Mouse (Mus musculus): ENCODE measurements around the gene Lipm. TPM values are rescaled to one million over a fixed set of nuclear protein-coding genes. Genes with fewer than 3 reads are reported as not detected.

The Lipm gene
- total and polyA plus RNA-seq, 2 experiments from 2014 or later, result 0.05 to 0.38 TPM

- no peaks in the 10 kb centered on the region for H3K9me3 ChIP-seq (ENCODE audit: low read length)
- no peak overlapping the region for H3K27ac ChIP-seq (ENCODE audit: low read depth, low read length)
- 21% methylated on average over 7 of the region's 7 CpGs for WGBS
- H3K36me3 ChIP-seq (ENCODE audit: insufficient read depth, low read length), result no peaks in the 10 kb centered on the region
- no peak overlapping the region for H3K4me3 ChIP-seq (ENCODE audit: low read depth, low read length)
- H3K27me3 ChIP-seq (ENCODE audit: insufficient read depth, low read length), result no peaks in the 10 kb centered on the region
- TF ChIP-seq CTCF (IDR thresholded peaks at IDR 0.05), result no peak
- no peak for DNase-seq (ENCODE audit: low spot score)
- H3K9ac ChIP-seq (replicated peaks; ENCODE audit: low read length, poor library complexity, severe bottlenecking), result no peak overlapping the region
- no peak for ATAC-seq (ENCODE audit: low FRiP score)
- no peak overlapping the region for H3K4me2 ChIP-seq (ENCODE audit: low read depth, low read length, poor library complexity, severe bottlenecking)
- H3K4me1 ChIP-seq (ENCODE audit: insufficient read depth, low read length), result no peaks in the 10 kb centered on the region
Measured at GRCm38 (mm10) chr19:34167896-34168661, 67.3 kb downstream of the Lipm start.

DNA sequence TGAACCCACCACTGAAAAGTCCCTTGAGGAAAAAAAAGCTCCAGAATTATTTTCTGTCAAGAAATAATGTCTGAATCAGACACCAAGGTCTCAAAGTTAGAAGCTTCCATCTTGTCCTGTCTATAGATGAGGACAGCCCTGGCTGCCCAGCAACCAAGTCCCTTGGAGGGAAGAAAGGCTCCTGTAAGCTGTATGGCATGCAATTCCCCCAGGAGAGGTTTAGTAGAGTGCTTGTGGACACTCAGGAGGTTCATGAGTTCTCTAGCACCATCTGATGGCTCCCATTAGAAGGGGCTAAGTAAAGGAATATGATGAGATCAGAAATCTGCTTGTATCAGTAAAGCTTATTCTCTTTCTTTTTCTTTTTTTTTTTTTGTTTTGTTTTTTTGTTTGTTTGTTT lies 68.4 kb downstream of the Lipm start:
- no peak overlapping the region for H3K27ac ChIP-seq (ENCODE audit: low read depth, low read length)
- no peaks in the 10 kb centered on the region for H3K27me3 ChIP-seq (ENCODE audit: insufficient read depth, low read length)
- no peaks in the 10 kb centered on the region for H3K36me3 ChIP-seq (ENCODE audit: insufficient read depth, low read length)
- no peak overlapping the region for H3K9ac ChIP-seq (replicated peaks; ENCODE audit: low read length, poor library complexity, severe bottlenecking)
- TF ChIP-seq CTCF (IDR thresholded peaks at IDR 0.05), result no peak
- H3K4me2 ChIP-seq (ENCODE audit: low read depth, low read length, poor library complexity, severe bottlenecking), result no peak overlapping the region
- DNase-seq (ENCODE audit: low spot score) (no peak), ATAC-seq (ENCODE audit: low FRiP score) (no peak)
- H3K4me1 ChIP-seq (ENCODE audit: insufficient read depth, low read length), result no peaks in the 10 kb centered on the region
- no peaks in the 10 kb centered on the region for H3K9me3 ChIP-seq (ENCODE audit: low read length)
- no peak overlapping the region for H3K4me3 ChIP-seq (ENCODE audit: low read depth, low read length)

DNA sequence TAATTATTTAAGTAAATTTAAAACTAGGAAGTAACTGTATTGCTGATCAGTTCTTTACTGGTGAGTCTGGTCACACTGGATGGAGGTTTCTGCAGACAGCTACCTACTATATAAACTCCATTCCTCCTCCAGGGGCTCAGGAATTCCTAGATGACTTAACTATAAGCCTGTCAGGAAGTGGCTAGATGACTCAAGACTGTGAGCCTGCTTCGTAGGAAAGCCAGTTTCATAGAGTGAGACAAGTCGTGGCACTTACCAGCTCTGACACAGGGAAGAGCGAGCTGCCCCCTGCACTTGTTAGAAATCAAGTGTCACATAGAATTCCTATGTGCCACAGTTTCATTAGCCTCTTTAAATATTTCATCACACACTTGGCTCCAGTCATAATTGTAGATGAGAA lies 70.4 kb downstream of the Lipm start:
- no peak for TF ChIP-seq CTCF (IDR thresholded peaks at IDR 0.05)
- Histone ChIP-seq H3K36me3 (ENCODE audit: insufficient read depth, low read length) (no peaks in the 10 kb centered on the region), H3K9ac (replicated peaks; ENCODE audit: low read length, poor library complexity, severe bottlenecking) (no peak overlapping the region), H3K4me1 (ENCODE audit: insufficient read depth, low read length) (no peaks in the 10 kb centered on the region), H3K9me3 (ENCODE audit: low read length) (no peaks in the 10 kb centered on the region), H3K4me3 (ENCODE audit: low read depth, low read length) (no peak overlapping the region), H3K27ac (ENCODE audit: low read depth, low read length) (no peak overlapping the region), H3K27me3 (ENCODE audit: insufficient read depth, low read length) (no peaks in the 10 kb centered on the region), H3K4me2 (ENCODE audit: low read depth, low read length, poor library complexity, severe bottlenecking) (no peak overlapping the region)
- no peak for DNase-seq (ENCODE audit: low spot score)
- no peak for ATAC-seq (ENCODE audit: low FRiP score)
- 66% methylated on average over 3 of the region's 3 CpGs for WGBS

Small RNA genes within 50 kb of the gene (microRNA-seq; reads per million reads assigned to microRNA genes)
- gene Gm23334 (ENCODE audit: borderline number of aligned reads), result not detected

Other genes starting within 250 kb of the Lipm start
- gene Lipf, start 139.7 kb upstream of the Lipm start, total RNA-seq (2014; rRNA removed), result not detected in 2 replicates
- gene Lipf, start 139.7 kb upstream of the Lipm start, polyA plus RNA-seq (2015; fragmentation: Nextera tagmentation; extraction: Ambion mirVana), result not detected in 2 replicates
- 0.11 TPM in 1 of 2 replicates, not detected in the other for gene Lipk, start 92.6 kb upstream of the Lipm start, total RNA-seq (2014; rRNA removed)
- not detected in 2 replicates for gene Lipk, start 92.6 kb upstream of the Lipm start, polyA plus RNA-seq (2015; fragmentation: Nextera tagmentation; extraction: Ambion mirVana)
- gene Lipn, start 33.6 kb upstream of the Lipm start, total RNA-seq (2014; rRNA removed), result not detected in 2 replicates
- gene Lipn, start 33.6 kb upstream of the Lipm start, polyA plus RNA-seq (2015; fragmentation: Nextera tagmentation; extraction: Ambion mirVana), result not detected in 2 replicates
- not detected in 2 replicates for gene Ankrd22, start 65.1 kb downstream of the Lipm start, total RNA-seq (2014; rRNA removed)
- gene Ankrd22, start 65.1 kb downstream of the Lipm start, polyA plus RNA-seq (2015; fragmentation: Nextera tagmentation; extraction: Ambion mirVana), result not detected in 2 replicates
- 25.5 and 31.4 TPM in 2 replicates for gene Stambpl1, start 91.3 kb downstream of the Lipm start, total RNA-seq (2014; rRNA removed)
- gene Stambpl1, start 91.3 kb downstream of the Lipm start, polyA plus RNA-seq (2015; fragmentation: Nextera tagmentation; extraction: Ambion mirVana), result 19.3 and 22.2 TPM in 2 replicates
- 3.7 and 10.0 TPM in 2 replicates for gene Acta2, start 154.7 kb downstream of the Lipm start, total RNA-seq (2014; rRNA removed)
- gene Acta2, start 154.7 kb downstream of the Lipm start, polyA plus RNA-seq (2015; fragmentation: Nextera tagmentation; extraction: Ambion mirVana), result 9.6 and 11.8 TPM in 2 replicates
- gene Fas, start 189.7 kb downstream of the Lipm start, total RNA-seq (2014; rRNA removed), result 0.19 and 0.66 TPM in 2 replicates
- gene Fas, start 189.7 kb downstream of the Lipm start, polyA plus RNA-seq (2015; fragmentation: Nextera tagmentation; extraction: Ambion mirVana), result 1.4 and 1.9 TPM in 2 replicates